Mouse (Mus musculus) intestine, embryonic 16.5 days (tissue): ENCODE results near the gene Rab1b. TPM values are rescaled to one million over a fixed set of nuclear protein-coding genes. Genes with fewer than 3 reads are reported as not detected.

Experiments used
- ATAC-seq: fragments of 200-750 bp; cut with Nextera tagmentation; 2 replicates; pipeline ENCODE4 v1.8.0; 2017; ENCODE audit warnings: moderate TSS enrichment, moderate library complexity
- H3K27ac ChIP-seq: fragments of 300-500 bp; sonication (generic); 2 replicates; pipeline ENCODE4 v1.5.1; 2014; ENCODE audit warnings: mild to moderate bottlenecking, low read length
- H3K27me3 ChIP-seq: fragments of 300-500 bp; sonication (generic); replicated peaks from 2 replicates; pipeline ENCODE4 v1.6.1; 2014; ENCODE audit warnings: low read length, control low read depth, mixed read lengths; ENCODE audit not compliant: control insufficient read depth, insufficient read depth
- H3K36me3 ChIP-seq: fragments of 300-500 bp; sonication (generic); 2 replicates; pipeline ENCODE4 v1.6.1; 2014; ENCODE audit warnings: low read length, control low read depth; ENCODE audit not compliant: control insufficient read depth, insufficient read depth
- H3K4me1 ChIP-seq: fragments of 300-500 bp; sonication (generic); 2 replicates; pipeline ENCODE4 v1.6.1; 2014; ENCODE audit warnings: low read length, control low read depth, mixed read lengths; ENCODE audit not compliant: control insufficient read depth, insufficient read depth
- H3K4me2 ChIP-seq: fragments of 300-500 bp; sonication (generic); 2 replicates; pipeline ENCODE4 v1.6.1; 2014; ENCODE audit warnings: low read depth, low read length, control low read depth
- H3K4me3 ChIP-seq: fragments of 300-500 bp; sonication (generic); 2 replicates; pipeline ENCODE4 v1.5.1; 2014; ENCODE audit warnings: mild to moderate bottlenecking, low read length
- H3K9ac ChIP-seq: fragments of 300-500 bp; sonication (generic); 2 replicates; pipeline ENCODE4 v1.6.1; 2014; ENCODE audit warnings: low read depth, low read length
- H3K9me3 ChIP-seq: fragments of 300-500 bp; sonication (generic); 2 replicates; pipeline ENCODE4 v1.6.1; 2016; ENCODE audit warnings: low read length, control low read depth; ENCODE audit not compliant: control insufficient read depth
- WGBS: fragments of 180-500 bp; shearing (Covaris S2); extraction: QIAGEN DNeasy Blood & Tissue Kit; methylation state at CpG from one replicate; pipeline ENCODE4 v1.1.7; 2014; 5-methylcytosine and 5-hydroxymethylcytosine counted together
- polyA plus RNA-seq: library from polyadenylated mRNA; unstranded; fragments of >200 nt; fragmentation: Nextera tagmentation; extraction: Ambion mirVana; gene quantifications from 2 replicates; pipeline ENCODE4 v1.2.1, GENCODE M21; 2015

Rab1b gene
- polyA plus RNA-seq, 1 experiment from 2014 or later, result 244 TPM

GRCm38 (mm10) chr19:5106074-5106473 lies 798 bp downstream of the Rab1b start:
- H3K27ac ChIP-seq, result peak overlapping the region; percentile 91
- peak overlapping the region; percentile 85 for H3K4me3 ChIP-seq
- H3K27me3 ChIP-seq, result no peaks in the 10 kb centered on the region
- peak overlapping the region; percentile 88 for H3K4me2 ChIP-seq
- peak overlapping the region; percentile 95 for H3K9ac ChIP-seq
- ATAC-seq, result no peak
- H3K36me3 ChIP-seq, result peaks cover 14% of the 10 kb centered on the region
- no peaks in the 10 kb centered on the region for H3K9me3 ChIP-seq
- WGBS, result 7% methylated on average over 9 of the region's 9 CpGs
- H3K4me1 ChIP-seq, result peaks cover 20% of the 10 kb centered on the region

GRCm38 (mm10) chr19:5098363-5099143 lies 8.3 kb downstream of the Rab1b start, which contains the start of gene Cnih2:
Gene Cnih2 (minus strand): TSS chr19:5098521.
- 5% methylated on average over 40 of the region's 48 CpGs for WGBS
- Histone ChIP-seq H3K9me3 (no peaks in the 10 kb centered on the region), H3K36me3 (peaks cover 17% of the 10 kb centered on the region), H3K4me3 (peak within 1 kb of the TSS; percentile 61), H3K27me3 (no peaks in the 10 kb centered on the region), H3K4me2 (peak within 1 kb of the TSS; percentile 100), H3K27ac (no peak within 1 kb of the TSS), H3K9ac (peak within 1 kb of the TSS; percentile 78), H3K4me1 (peaks cover 27% of the 10 kb centered on the region)
- ATAC-seq, result peak; percentile 70

- H3K27me3 ChIP-seq, result no peaks in the 10 kb centered on the region
- peak overlapping the region; percentile 78 for H3K9ac ChIP-seq
- peak overlapping the region; percentile 100 for H3K4me2 ChIP-seq
- 4% methylated on average over 20 of the region's 31 CpGs for WGBS
- ATAC-seq, result peak; percentile 6; the same call in 1 of the 2 replicates
- no peak overlapping the region for H3K27ac ChIP-seq
- H3K9me3 ChIP-seq, result no peaks in the 10 kb centered on the region
- peak overlapping the region; percentile 61 for H3K4me3 ChIP-seq
- peaks cover 17% of the 10 kb centered on the region for H3K36me3 ChIP-seq
- peaks cover 27% of the 10 kb centered on the region for H3K4me1 ChIP-seq
Measured at GRCm38 (mm10) chr19:5097521-5098362, 9.1 kb downstream of the Rab1b start.

- 14% methylated on average over 9 of the region's 9 CpGs for WGBS
- Histone ChIP-seq H3K36me3 (peaks cover 8% of the 10 kb centered on the region), H3K4me3 (no peak overlapping the region), H3K27ac (no peak overlapping the region), H3K9ac (peak overlapping the region; percentile 39; the same call in 1 of the 2 replicates), H3K4me2 (no peak overlapping the region), H3K27me3 (no peaks in the 10 kb centered on the region), H3K4me1 (peaks cover 27% of the 10 kb centered on the region), H3K9me3 (no peaks in the 10 kb centered on the region)
- no peak for ATAC-seq
Measured at GRCm38 (mm10) chr19:5095887-5096474, 10.9 kb downstream of the Rab1b start.

GRCm38 (mm10) chr19:5094746-5095417 lies 12.0 kb downstream of the Rab1b start:
- H3K27me3 ChIP-seq, result no peaks in the 10 kb centered on the region
- 43% methylated on average over 11 of the region's 11 CpGs for WGBS
- H3K27ac ChIP-seq, result no peak overlapping the region
- no peak overlapping the region for H3K4me3 ChIP-seq
- H3K4me1 ChIP-seq, result peaks cover 27% of the 10 kb centered on the region
- H3K9me3 ChIP-seq, result no peaks in the 10 kb centered on the region
- no peak overlapping the region for H3K4me2 ChIP-seq
- ATAC-seq, result no peak; the same call in 1 of the 2 replicates
- H3K36me3 ChIP-seq, result peaks cover 2% of the 10 kb centered on the region
- H3K9ac ChIP-seq, result no peak overlapping the region

GRCm38 (mm10) chr19:5094243-5094632 lies 12.6 kb downstream of the Rab1b start:
- ATAC-seq, result peak; percentile 70
- Histone ChIP-seq H3K27me3 (no peaks in the 10 kb centered on the region), H3K9me3 (no peaks in the 10 kb centered on the region), H3K4me3 (no peak overlapping the region), H3K9ac (no peak overlapping the region), H3K4me1 (peaks cover 30% of the 10 kb centered on the region), H3K4me2 (no peak overlapping the region), H3K27ac (no peak overlapping the region), H3K36me3 (peaks cover 2% of the 10 kb centered on the region)
- WGBS, result under 1% methylated on average over 21 of the region's 21 CpGs

- Histone ChIP-seq H3K27ac (no peak overlapping the region), H3K36me3 (peaks cover 2% of the 10 kb centered on the region), H3K4me3 (no peak overlapping the region), H3K4me1 (peaks cover 31% of the 10 kb centered on the region), H3K27me3 (no peaks in the 10 kb centered on the region), H3K9ac (no peak overlapping the region; the same call in 1 of the 2 replicates), H3K9me3 (no peaks in the 10 kb centered on the region), H3K4me2 (no peak overlapping the region)
- WGBS, result 70% methylated on average over 12 of the region's 12 CpGs
- no peak for ATAC-seq
Measured at GRCm38 (mm10) chr19:5093481-5094242, 13.2 kb downstream of the Rab1b start.

GRCm38 (mm10) chr19:5092083-5092482 lies 14.8 kb downstream of the Rab1b start:
- H3K9ac ChIP-seq, result no peak overlapping the region
- ATAC-seq, result no peak
- H3K4me2 ChIP-seq, result no peak overlapping the region
- 88% methylated on average over 10 of the region's 10 CpGs for WGBS
- H3K4me3 ChIP-seq, result no peak overlapping the region
- H3K27me3 ChIP-seq, result no peaks in the 10 kb centered on the region
- H3K27ac ChIP-seq, result no peak overlapping the region
- H3K9me3 ChIP-seq, result no peaks in the 10 kb centered on the region
- H3K4me1 ChIP-seq, result peaks cover 25% of the 10 kb centered on the region
- peaks cover 2% of the 10 kb centered on the region for H3K36me3 ChIP-seq
